Mouse (Mus musculus) midbrain, embryonic 11.5 days (tissue): ENCODE results near the gene Krt25. TPM values are rescaled to one million over a fixed set of nuclear protein-coding genes. Genes with fewer than 3 reads are reported as not detected.
A peak's percentile ranks its signal among the peaks of the same experiment; 100 is the strongest.

Source experiments
- ATAC-seq: fragments of 200-750 bp; cut with Nextera tagmentation; 2 replicates; pipeline ENCODE4 v1.8.0; 2017; ENCODE audit warnings: moderate TSS enrichment, moderate library complexity; ENCODE audit not compliant: low FRiP score
- DNase-seq: peaks from one replicate; pipeline ENCODE4 v3.0.0; 2015; ENCODE audit warnings: low spot score; ENCODE audit errors: missing footprints
- H3K27ac ChIP-seq: fragments of 300-500 bp; sonication (generic); 2 replicates; pipeline ENCODE4 v1.5.1; 2014; ENCODE audit warnings: low read depth, low read length
- H3K27me3 ChIP-seq: fragments of 300-500 bp; sonication (generic); 2 replicates; pipeline ENCODE4 v1.6.1; 2014; ENCODE audit warnings: mild to moderate bottlenecking, low read length, moderate library complexity, mixed read lengths; ENCODE audit not compliant: control insufficient read depth, insufficient read depth
- H3K36me3 ChIP-seq: fragments of 300-500 bp; sonication (generic); 2 replicates; pipeline ENCODE4 v1.6.1; 2014; ENCODE audit warnings: mild to moderate bottlenecking, low read length, moderate library complexity, mixed read lengths; ENCODE audit not compliant: control insufficient read depth, insufficient read depth
- H3K4me1 ChIP-seq: fragments of 300-500 bp; sonication (generic); 2 replicates; pipeline ENCODE4 v1.6.1; 2014; ENCODE audit warnings: low read length; ENCODE audit not compliant: control insufficient read depth, insufficient read depth
- H3K4me2 ChIP-seq: fragments of 300-500 bp; sonication (generic); 2 replicates; pipeline ENCODE4 v1.6.1; 2014; ENCODE audit warnings: mild to moderate bottlenecking, moderate library complexity
- H3K4me3 ChIP-seq: fragments of 300-500 bp; sonication (generic); 2 replicates; pipeline ENCODE4 v1.5.1; 2014; ENCODE audit warnings: low read depth, low read length
- H3K9ac ChIP-seq: fragments of 300-500 bp; sonication (generic); 2 replicates; pipeline ENCODE4 v1.6.1; 2014; ENCODE audit warnings: low read length
- H3K9me3 ChIP-seq: fragments of 300-500 bp; sonication (generic); 2 replicates; pipeline ENCODE4 v1.6.1; 2016; ENCODE audit warnings: low read length; ENCODE audit not compliant: control insufficient read depth
- WGBS: fragments of 180-500 bp; shearing (Covaris S2); extraction: QIAGEN DNeasy Blood & Tissue Kit; methylation state at CpG from one replicate; pipeline ENCODE4 v1.1.7; 2014; 5-methylcytosine and 5-hydroxymethylcytosine counted together
- polyA plus RNA-seq: library from polyadenylated mRNA; unstranded; fragments of >200 nt; fragmentation: Nextera tagmentation; extraction: Ambion mirVana; gene quantifications from 2 replicates; pipeline ENCODE4 v1.2.1, GENCODE M21; 2014

Gene Krt25
- polyA plus RNA-seq, 1 experiment from 2014 or later = not detected

GRCm38 (mm10) chr11:99333426-99333825 is 10.7 kb upstream of the Krt25 start:
- ATAC-seq = no peak
- no peak overlapping the region for H3K27ac ChIP-seq
- no peak overlapping the region for H3K4me2 ChIP-seq
- 60% methylated on average over 13 of the region's 13 CpGs for whole genome bisulfite sequencing
- peaks cover 4% of the 10 kb centered on the region; the same call in 1 of the 2 replicates for H3K4me1 ChIP-seq
- H3K9me3 ChIP-seq = no peaks in the 10 kb centered on the region
- no peak overlapping the region for H3K4me3 ChIP-seq
- no peak overlapping the region for H3K9ac ChIP-seq
- no peak for DNase-seq
- no peaks in the 10 kb centered on the region for H3K36me3 ChIP-seq
- H3K27me3 ChIP-seq = no peaks in the 10 kb centered on the region

DNA sequence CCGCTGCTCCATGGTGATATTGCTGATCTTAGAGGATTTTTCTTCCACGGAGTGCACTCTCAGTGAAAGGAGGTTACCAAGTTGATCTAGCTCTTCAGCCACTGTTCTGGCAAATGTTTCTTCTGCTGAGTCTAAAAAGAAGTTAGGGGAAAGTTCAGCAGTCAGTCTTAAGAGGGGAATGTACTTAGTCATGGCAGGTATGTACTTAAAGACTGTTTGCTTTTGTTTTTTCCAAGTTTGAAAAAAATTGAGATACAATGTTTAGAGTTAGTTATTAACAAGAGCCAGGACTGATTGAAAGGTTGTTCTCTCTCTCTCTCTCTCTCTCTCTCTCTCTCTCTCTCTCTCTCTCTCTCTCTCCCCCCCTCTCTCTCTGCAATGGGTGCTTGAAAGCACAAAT is 6.9 kb upstream of the Krt25 start:
- Histone ChIP-seq H3K9ac (no peak overlapping the region), H3K9me3 (no peaks in the 10 kb centered on the region), H3K27ac (no peak overlapping the region), H3K36me3 (no peaks in the 10 kb centered on the region), H3K4me3 (no peak overlapping the region), H3K27me3 (no peaks in the 10 kb centered on the region), H3K4me2 (no peak overlapping the region), H3K4me1 (peaks cover 4% of the 10 kb centered on the region; the same call in 1 of the 2 replicates)
- 78% methylated on average over 2 of the region's 2 CpGs for WGBS
- ATAC-seq = no peak
- DNase-seq = no peak

DNA sequence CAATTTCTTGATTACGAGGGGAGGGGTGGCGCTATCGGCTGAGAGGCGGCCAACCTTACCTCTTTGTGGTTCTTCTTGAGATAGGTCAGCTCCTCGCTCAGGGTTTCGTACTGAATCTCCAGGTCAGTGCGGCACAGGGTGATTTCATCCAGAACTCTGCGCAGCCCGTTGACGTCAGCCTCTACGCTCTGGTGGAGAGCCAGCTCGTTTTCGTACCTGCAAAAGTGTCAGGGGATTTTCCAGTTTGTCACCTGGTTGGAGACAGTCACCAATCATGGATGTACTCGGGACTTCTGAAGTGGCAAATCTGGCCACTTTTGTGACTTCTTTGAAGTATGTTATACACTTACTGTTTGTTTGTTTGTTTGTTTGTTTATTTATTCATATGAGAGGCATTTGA is 1.7 kb downstream of the Krt25 start:
- Histone ChIP-seq H3K4me1 (no peaks in the 10 kb centered on the region), H3K27me3 (no peaks in the 10 kb centered on the region), H3K27ac (no peak overlapping the region), H3K4me2 (no peak overlapping the region), H3K4me3 (no peak overlapping the region), H3K9me3 (no peaks in the 10 kb centered on the region), H3K9ac (no peak overlapping the region), H3K36me3 (no peaks in the 10 kb centered on the region)
- 90% methylated on average over 14 of the region's 14 CpGs for WGBS
- no peak for ATAC-seq
- DNase-seq = no peak

DNA sequence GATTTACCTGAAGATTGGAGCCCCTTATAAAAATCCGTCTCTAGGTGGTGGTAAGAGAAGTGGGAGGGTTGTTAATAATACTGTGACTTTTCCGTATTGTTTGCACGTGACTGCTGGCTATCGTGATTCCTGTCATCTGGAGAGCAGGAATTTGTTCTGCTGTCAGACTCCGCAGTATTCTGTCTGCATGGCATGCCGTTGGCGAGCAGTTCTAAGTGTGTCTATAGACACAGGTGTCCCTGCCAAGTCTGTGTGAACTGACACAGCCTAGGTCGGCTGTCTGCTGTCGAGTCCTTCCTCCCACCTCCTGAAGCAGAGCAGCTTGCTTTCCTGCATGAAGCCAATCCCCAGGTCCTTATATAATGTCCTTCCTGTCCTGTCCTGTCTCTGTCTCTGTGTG is 3.6 kb downstream of the Krt25 start:
- WGBS = 85% methylated on average over 9 of the region's 9 CpGs
- DNase-seq (no peak), ATAC-seq (no peak)
- Histone ChIP-seq H3K27me3 (no peaks in the 10 kb centered on the region), H3K4me2 (no peak overlapping the region), H3K4me3 (no peak overlapping the region), H3K9me3 (no peaks in the 10 kb centered on the region), H3K36me3 (no peaks in the 10 kb centered on the region), H3K9ac (no peak overlapping the region), H3K27ac (no peak overlapping the region), H3K4me1 (no peaks in the 10 kb centered on the region)

- WGBS = 47% methylated on average over 8 of the region's 8 CpGs
- ATAC-seq = no peak
- no peaks in the 10 kb centered on the region for H3K4me1 ChIP-seq
Observed at GRCm38 (mm10) chr11:99316543-99316942, 6.2 kb downstream of the Krt25 start.

GRCm38 (mm10) chr11:99314594-99314993 is 8.2 kb downstream of the Krt25 start:
- WGBS = 87% methylated on average over 2 of the region's 2 CpGs
- no peaks in the 10 kb centered on the region for H3K27me3 ChIP-seq
- no peaks in the 10 kb centered on the region for H3K9me3 ChIP-seq
- H3K27ac ChIP-seq = no peak overlapping the region
- H3K4me2 ChIP-seq = no peak overlapping the region
- H3K9ac ChIP-seq = no peak overlapping the region
- no peaks in the 10 kb centered on the region for H3K4me1 ChIP-seq
- no peak overlapping the region for H3K4me3 ChIP-seq
- no peak for DNase-seq
- no peaks in the 10 kb centered on the region for H3K36me3 ChIP-seq
- ATAC-seq = no peak

More at GRCm38 (mm10) chr11:99316543-99316942, 6.2 kb downstream of the Krt25 start:
- H3K27me3 ChIP-seq = no peaks in the 10 kb centered on the region
- no peak for DNase-seq
- no peak overlapping the region for H3K4me2 ChIP-seq
- no peak overlapping the region for H3K9ac ChIP-seq
- H3K27ac ChIP-seq = no peak overlapping the region
- no peaks in the 10 kb centered on the region for H3K9me3 ChIP-seq
- H3K4me3 ChIP-seq = no peak overlapping the region
- H3K36me3 ChIP-seq = no peaks in the 10 kb centered on the region

- WGBS = 84% methylated on average over 1 of the region's 1 CpGs
- ATAC-seq = no peak
- Histone ChIP-seq H3K9ac (no peak overlapping the region), H3K27ac (no peak overlapping the region), H3K4me3 (no peak overlapping the region), H3K27me3 (no peaks in the 10 kb centered on the region), H3K4me1 (no peaks in the 10 kb centered on the region), H3K4me2 (no peak overlapping the region), H3K36me3 (no peaks in the 10 kb centered on the region), H3K9me3 (no peaks in the 10 kb centered on the region)
- DNase-seq = peak; percentile 90
Observed at GRCm38 (mm10) chr11:99310882-99311281, 11.9 kb downstream of the Krt25 start.

- Histone ChIP-seq H3K27ac (no peak overlapping the region), H3K36me3 (no peaks in the 10 kb centered on the region), H3K4me2 (no peak overlapping the region), H3K4me1 (no peaks in the 10 kb centered on the region), H3K4me3 (no peak overlapping the region), H3K27me3 (no peaks in the 10 kb centered on the region), H3K9ac (no peak overlapping the region), H3K9me3 (no peaks in the 10 kb centered on the region)
- WGBS = 28% methylated on average over 2 of the region's 2 CpGs
- DNase-seq (peak; percentile 93), ATAC-seq (no peak)
Observed at GRCm38 (mm10) chr11:99307579-99307978, 15.2 kb downstream of the Krt25 start.

GRCm38 (mm10) chr11:99295039-99295438 is 27.7 kb downstream of the Krt25 start:
- Histone ChIP-seq H3K9me3 (no peaks in the 10 kb centered on the region), H3K4me1 (no peaks in the 10 kb centered on the region), H3K27me3 (no peaks in the 10 kb centered on the region), H3K4me3 (no peak overlapping the region), H3K27ac (no peak overlapping the region), H3K4me2 (no peak overlapping the region), H3K36me3 (no peaks in the 10 kb centered on the region), H3K9ac (no peak overlapping the region)
- no peak for ATAC-seq
- WGBS = 64% methylated on average over 5 of the region's 5 CpGs
- no peak for DNase-seq

DNA sequence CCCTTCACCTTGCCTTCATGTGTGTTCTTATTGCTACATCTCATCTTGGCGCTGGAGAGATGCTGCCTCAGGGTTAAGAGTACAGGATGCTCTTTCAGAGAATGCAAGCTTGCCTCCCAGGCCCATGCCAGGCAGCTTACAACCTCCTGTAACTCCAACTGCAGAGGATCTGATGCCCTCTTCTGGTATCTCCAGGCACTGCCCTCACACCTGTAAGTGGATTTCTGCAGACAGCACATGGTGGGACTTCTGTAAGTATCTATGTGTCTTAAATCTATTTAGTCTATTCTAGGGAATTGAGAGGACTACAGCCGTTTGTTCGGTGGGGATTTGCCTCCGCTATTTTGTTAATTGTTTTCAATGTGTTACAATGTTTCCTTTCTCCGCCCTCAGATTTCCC is 29.9 kb downstream of the Krt25 start:
- H3K27ac ChIP-seq = no peak overlapping the region
- H3K36me3 ChIP-seq = no peaks in the 10 kb centered on the region
- H3K9me3 ChIP-seq = no peaks in the 10 kb centered on the region
- no peaks in the 10 kb centered on the region for H3K4me1 ChIP-seq
- no peak overlapping the region for H3K4me2 ChIP-seq
- no peak overlapping the region for H3K4me3 ChIP-seq
- ATAC-seq (no peak), DNase-seq (no peak)
- no peak overlapping the region for H3K9ac ChIP-seq
- H3K27me3 ChIP-seq = no peaks in the 10 kb centered on the region
- 60% methylated on average over 5 of the region's 5 CpGs for WGBS
